Mouse (Mus musculus): ENCODE measurements at regions not wholly inside any gene's neighbourhood (a gene's known extent, or its start where the extent isn't known, plus 50 kb on each side); places are given as distances from the start of the nearest gene placed in this dataset.

GRCm38 (mm10) chr1:42557301-42557700 is 138.3 kb upstream of the Pou3f3 start:
- Histone ChIP-seq H3K9ac (replicated peaks; ENCODE audit: low read length) (no peak overlapping the region), H3K4me1 (ENCODE audit: control insufficient read depth, insufficient read depth, low read length) (no peaks in the 10 kb centered on the region), H3K27me3 (ENCODE audit: control insufficient read depth, insufficient read depth, low read length) (no peaks in the 10 kb centered on the region), H3K27ac (replicated peaks; ENCODE audit: low read depth, low read length) (no peak overlapping the region), H3K36me3 (replicated peaks; ENCODE audit: control insufficient read depth, insufficient read depth, low read depth, low read length) (no peaks in the 10 kb centered on the region), H3K4me3 (ENCODE audit: low read depth, low read length) (no peak overlapping the region), H3K4me2 (ENCODE audit: low read depth, low read length) (no peak overlapping the region), H3K9me3 (replicated peaks; ENCODE audit: control insufficient read depth, low read length) (no peaks in the 10 kb centered on the region)
- DNase-seq (ENCODE audit: low spot score) (no peak), ATAC-seq (replicated peaks; ENCODE audit: insufficient number of reproducible peaks, low FRiP score, low TSS enrichment, low read depth) (no peak)
- WGBS: 81% methylated on average over 2 of the region's 2 CpGs

GRCm38 (mm10) chr1:42567640-42568039 is 127.9 kb upstream of the Pou3f3 start:
- Histone ChIP-seq H3K27ac (replicated peaks; ENCODE audit: low read depth, low read length) (no peak overlapping the region), H3K36me3 (replicated peaks; ENCODE audit: control insufficient read depth, insufficient read depth, low read depth, low read length) (no peaks in the 10 kb centered on the region), H3K4me2 (ENCODE audit: low read depth, low read length) (no peak overlapping the region), H3K9ac (replicated peaks; ENCODE audit: low read length) (no peak overlapping the region), H3K27me3 (ENCODE audit: control insufficient read depth, insufficient read depth, low read length) (no peaks in the 10 kb centered on the region), H3K9me3 (replicated peaks; ENCODE audit: control insufficient read depth, low read length) (no peaks in the 10 kb centered on the region), H3K4me3 (ENCODE audit: low read depth, low read length) (no peak overlapping the region), H3K4me1 (ENCODE audit: control insufficient read depth, insufficient read depth, low read length) (no peaks in the 10 kb centered on the region)
- WGBS: 81% methylated on average over 6 of the region's 6 CpGs
- ATAC-seq (replicated peaks; ENCODE audit: insufficient number of reproducible peaks, low FRiP score, low TSS enrichment, low read depth) (no peak), DNase-seq (ENCODE audit: low spot score) (no peak)

- H3K4me2 ChIP-seq (ENCODE audit: low read depth, low read length): no peak overlapping the region
- H3K27ac ChIP-seq (replicated peaks; ENCODE audit: low read depth, low read length): no peak overlapping the region
- H3K4me1 ChIP-seq (ENCODE audit: control insufficient read depth, insufficient read depth, low read length): no peaks in the 10 kb centered on the region
- no peak overlapping the region for H3K9ac ChIP-seq (replicated peaks; ENCODE audit: low read length)
- 94% methylated on average over 3 of the region's 3 CpGs for WGBS
- H3K9me3 ChIP-seq (replicated peaks; ENCODE audit: control insufficient read depth, low read length): no peaks in the 10 kb centered on the region
- no peaks in the 10 kb centered on the region for H3K36me3 ChIP-seq (replicated peaks; ENCODE audit: control insufficient read depth, insufficient read depth, low read depth, low read length)
- DNase-seq (ENCODE audit: low spot score) (no peak), ATAC-seq (replicated peaks; ENCODE audit: insufficient number of reproducible peaks, low FRiP score, low TSS enrichment, low read depth) (no peak)
- no peak overlapping the region for H3K4me3 ChIP-seq (ENCODE audit: low read depth, low read length)
- no peaks in the 10 kb centered on the region for H3K27me3 ChIP-seq (ENCODE audit: control insufficient read depth, insufficient read depth, low read length)
These were observed 110.4 kb upstream of the Pou3f3 start for GRCm38 (mm10) chr1:42585191-42585590.

- 54% methylated on average over 10 of the region's 10 CpGs for WGBS
- DNase-seq (ENCODE audit: low spot score): no peak
- Histone ChIP-seq H3K27me3 (ENCODE audit: control insufficient read depth, insufficient read depth, low read length) (no peaks in the 10 kb centered on the region), H3K4me1 (ENCODE audit: control insufficient read depth, insufficient read depth, low read length) (no peaks in the 10 kb centered on the region), H3K9me3 (replicated peaks; ENCODE audit: control insufficient read depth, low read length) (no peaks in the 10 kb centered on the region), H3K9ac (replicated peaks; ENCODE audit: low read length) (no peak overlapping the region), H3K4me3 (ENCODE audit: low read depth, low read length) (no peak overlapping the region), H3K36me3 (replicated peaks; ENCODE audit: control insufficient read depth, insufficient read depth, low read depth, low read length) (no peaks in the 10 kb centered on the region), H3K27ac (replicated peaks; ENCODE audit: low read depth, low read length) (no peak overlapping the region), H3K4me2 (ENCODE audit: low read depth, low read length) (no peak overlapping the region)
- ATAC-seq (replicated peaks; ENCODE audit: insufficient number of reproducible peaks, low FRiP score, low TSS enrichment, low read depth): no peak
These were observed 107.1 kb upstream of the Pou3f3 start for GRCm38 (mm10) chr1:42588499-42588898.

GRCm38 (mm10) chr1:42589442-42589841 is 106.1 kb upstream of the Pou3f3 start:
- DNase-seq (ENCODE audit: low spot score) (peak; percentile 21), ATAC-seq (replicated peaks; ENCODE audit: insufficient number of reproducible peaks, low FRiP score, low TSS enrichment, low read depth) (peak; percentile 67; the same call in 1 of the 2 replicates)
- WGBS: 46% methylated on average over 7 of the region's 7 CpGs
- Histone ChIP-seq H3K27me3 (ENCODE audit: control insufficient read depth, insufficient read depth, low read length) (no peaks in the 10 kb centered on the region), H3K4me3 (ENCODE audit: low read depth, low read length) (no peak overlapping the region), H3K9ac (replicated peaks; ENCODE audit: low read length) (no peak overlapping the region), H3K27ac (replicated peaks; ENCODE audit: low read depth, low read length) (no peak overlapping the region), H3K4me2 (ENCODE audit: low read depth, low read length) (no peak overlapping the region), H3K4me1 (ENCODE audit: control insufficient read depth, insufficient read depth, low read length) (no peaks in the 10 kb centered on the region), H3K9me3 (replicated peaks; ENCODE audit: control insufficient read depth, low read length) (no peaks in the 10 kb centered on the region), H3K36me3 (replicated peaks; ENCODE audit: control insufficient read depth, insufficient read depth, low read depth, low read length) (no peaks in the 10 kb centered on the region)

- no peak for ATAC-seq (replicated peaks; ENCODE audit: insufficient number of reproducible peaks, low FRiP score, low TSS enrichment, low read depth)
- WGBS: 63% methylated on average over 1 of the region's 1 CpGs
- no peak overlapping the region for H3K27ac ChIP-seq (replicated peaks; ENCODE audit: low read depth, low read length)
These were observed 103.7 kb upstream of the Pou3f3 start for GRCm38 (mm10) chr1:42591855-42592254.

GRCm38 (mm10) chr1:42597065-42597464 is 98.5 kb upstream of the Pou3f3 start:
- H3K4me3 ChIP-seq (ENCODE audit: low read depth, low read length): no peak overlapping the region
- H3K9ac ChIP-seq (replicated peaks; ENCODE audit: low read length): no peak overlapping the region
- WGBS: 77% methylated on average over 4 of the region's 4 CpGs
- H3K4me2 ChIP-seq (ENCODE audit: low read depth, low read length): no peak overlapping the region
- no peaks in the 10 kb centered on the region for H3K27me3 ChIP-seq (ENCODE audit: control insufficient read depth, insufficient read depth, low read length)
- H3K9me3 ChIP-seq (replicated peaks; ENCODE audit: control insufficient read depth, low read length): no peaks in the 10 kb centered on the region
- no peak for ATAC-seq (replicated peaks; ENCODE audit: insufficient number of reproducible peaks, low FRiP score, low TSS enrichment, low read depth)
- H3K4me1 ChIP-seq (ENCODE audit: control insufficient read depth, insufficient read depth, low read length): no peaks in the 10 kb centered on the region
- no peaks in the 10 kb centered on the region for H3K36me3 ChIP-seq (replicated peaks; ENCODE audit: control insufficient read depth, insufficient read depth, low read depth, low read length)
- H3K27ac ChIP-seq (replicated peaks; ENCODE audit: low read depth, low read length): no peak overlapping the region
- no peak for DNase-seq (ENCODE audit: low spot score)

More at GRCm38 (mm10) chr1:42591855-42592254, 103.7 kb upstream of the Pou3f3 start:
- Histone ChIP-seq H3K36me3 (replicated peaks; ENCODE audit: control insufficient read depth, insufficient read depth, low read depth, low read length) (no peaks in the 10 kb centered on the region), H3K4me2 (ENCODE audit: low read depth, low read length) (no peak overlapping the region), H3K4me3 (ENCODE audit: low read depth, low read length) (no peak overlapping the region), H3K9ac (replicated peaks; ENCODE audit: low read length) (no peak overlapping the region), H3K4me1 (ENCODE audit: control insufficient read depth, insufficient read depth, low read length) (no peaks in the 10 kb centered on the region), H3K27me3 (ENCODE audit: control insufficient read depth, insufficient read depth, low read length) (no peaks in the 10 kb centered on the region), H3K9me3 (replicated peaks; ENCODE audit: control insufficient read depth, low read length) (no peaks in the 10 kb centered on the region)
- no peak for DNase-seq (ENCODE audit: low spot score)

- Histone ChIP-seq H3K36me3 (replicated peaks; ENCODE audit: control insufficient read depth, insufficient read depth, low read depth, low read length) (no peaks in the 10 kb centered on the region), H3K27me3 (ENCODE audit: control insufficient read depth, insufficient read depth, low read length) (no peaks in the 10 kb centered on the region), H3K9me3 (replicated peaks; ENCODE audit: control insufficient read depth, low read length) (no peaks in the 10 kb centered on the region), H3K9ac (replicated peaks; ENCODE audit: low read length) (no peak overlapping the region), H3K4me3 (ENCODE audit: low read depth, low read length) (no peak overlapping the region), H3K4me2 (ENCODE audit: low read depth, low read length) (no peak overlapping the region), H3K4me1 (ENCODE audit: control insufficient read depth, insufficient read depth, low read length) (no peaks in the 10 kb centered on the region), H3K27ac (replicated peaks; ENCODE audit: low read depth, low read length) (no peak overlapping the region)
- ATAC-seq (replicated peaks; ENCODE audit: insufficient number of reproducible peaks, low FRiP score, low TSS enrichment, low read depth) (no peak), DNase-seq (ENCODE audit: low spot score) (no peak)
- WGBS: 86% methylated on average over 6 of the region's 6 CpGs
These were observed 96.3 kb upstream of the Pou3f3 start for GRCm38 (mm10) chr1:42599238-42599637.
